ENCODE assay signal across 27 mouse cellular contexts in the genomic region with DNA sequence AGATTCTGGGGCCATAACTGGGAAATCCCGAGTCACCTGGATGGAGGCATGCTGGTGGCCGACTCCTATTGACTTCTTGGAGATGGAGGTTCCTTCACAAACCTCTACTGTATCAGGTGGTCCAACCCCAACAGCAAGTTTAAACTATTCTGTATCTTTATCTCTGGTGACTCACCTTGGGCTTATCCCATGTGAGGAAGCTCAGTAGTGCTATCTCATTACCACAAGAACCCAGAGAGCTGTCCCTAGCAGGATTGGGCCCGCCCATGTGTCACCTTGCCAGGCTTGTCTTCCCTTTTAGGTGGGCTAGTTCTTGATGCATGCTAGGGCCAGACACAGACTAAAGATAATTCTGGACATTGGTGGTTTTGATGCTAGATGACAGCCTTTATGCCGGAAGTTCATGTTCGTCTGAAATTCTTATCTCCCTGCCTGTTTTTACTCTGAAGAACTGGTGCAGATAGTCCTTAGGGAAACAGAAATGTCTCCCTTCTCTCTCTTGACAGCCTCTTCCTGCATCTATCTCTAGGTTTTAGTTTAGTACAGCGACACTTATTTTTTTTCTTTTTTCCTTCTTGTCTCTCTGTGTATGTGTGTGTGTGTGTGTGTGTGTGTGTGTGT.
A peak's percentile ranks its signal among the peaks of the same experiment; 100 is the strongest.
DNase-seq lines count a peak whose midpoint lies in the region; ATAC-seq lines count a peak whose summit lies in the region.
"Had no signal": no experiment of that assay in that cellular context is flagged by ENCODE, and none has a peak within 500 bp of the region (broad histone marks: within the 10 kb centered on the region; RNA-seq: fewer than 3 reads in every experiment).

No protein-coding gene starts in this region.

- no peaks in the 10 kb centered on the region for H3K36me3 ChIP-seq in liver, embryonic 13.5 days
- H3K36me3 ChIP-seq: forebrain, embryonic 12.5 days; G1E; hindbrain, embryonic 10.5 days; limb, embryonic 12.5 days; midbrain, embryonic 13.5 days; neural tube, embryonic 13.5 days had no signal

- 15% methylated on average over 6 of the region's 6 CpGs for WGBS in liver, embryonic 13.5 days (ENCODE audit: insufficient replicate concordance)

- peaks cover 29% of the 10 kb centered on the region for H3K27me3 ChIP-seq in liver, embryonic 13.5 days
- H3K27me3 ChIP-seq: CH12.LX; forebrain, embryonic 12.5 days; midbrain, embryonic 13.5 days; neural tube, embryonic 13.5 days had no signal

- peak; percentile 60 for ATAC-seq in common myeloid progenitor, adult 5-6 weeks (replicated peaks; ENCODE audit: low read depth, poor library complexity, severe bottlenecking)
- peak; percentile 92 for ATAC-seq in liver, embryonic 13.5 days (ENCODE audit: low read depth)
- peak; percentile 88 for ATAC-seq in megakaryocyte-erythroid progenitor cell, adult 5-6 weeks (replicated peaks; ENCODE audit: low FRiP score, low TSS enrichment, poor library complexity, severe bottlenecking)
- no peak for ATAC-seq in monocyte, adult 5-6 weeks (replicated peaks; ENCODE audit: insufficient number of reproducible peaks, low FRiP score, low TSS enrichment, poor library complexity, severe bottlenecking)
- ATAC-seq: hindbrain, embryonic 16.5 days; intestine, embryonic 16.5 days; midbrain, embryonic 13.5 days had no signal

- peak overlapping the region; percentile 35 for H3K4me2 ChIP-seq in liver, embryonic 13.5 days
- H3K4me2 ChIP-seq: forebrain, embryonic 12.5 days; limb, embryonic 12.5 days; midbrain, embryonic 13.5 days; neural tube, embryonic 13.5 days had no signal

- peaks cover 40% of the 10 kb centered on the region for H3K4me1 ChIP-seq in liver, embryonic 13.5 days (replicated peaks)

- no peaks in the 10 kb centered on the region for H3K9me3 ChIP-seq in liver, embryonic 13.5 days (replicated peaks)
- H3K9me3 ChIP-seq: forebrain, embryonic 12.5 days; hindbrain, embryonic 10.5 days; limb, embryonic 12.5 days; midbrain, embryonic 13.5 days; neural tube, embryonic 13.5 days had no signal

- no peak overlapping the region for H3K4me3 ChIP-seq in liver, embryonic 13.5 days (replicated peaks)
- H3K4me3 ChIP-seq: forebrain, embryonic 12.5 days; hindbrain, embryonic 10.5 days; limb, embryonic 12.5 days; midbrain, embryonic 13.5 days; neural tube, embryonic 13.5 days had no signal

- no peak overlapping the region for H3K9ac ChIP-seq in liver, embryonic 13.5 days
- H3K9ac ChIP-seq: forebrain, embryonic 12.5 days; limb, embryonic 12.5 days; midbrain, embryonic 13.5 days; neural tube, embryonic 13.5 days had no signal

- peak; percentile 41 for DNase-seq in spleen, adult 12 weeks (ENCODE audit: low spot score)
- DNase-seq in spleen, postnatal 14 days (ENCODE audit: low spot score in 2 of 2): no peak
- DNase-seq in liver, embryonic 13.5 days: peak; percentile 67
- no peak for DNase-seq in cerebellum, adult 8-10 months
- no peak for DNase-seq in right cerebral cortex, postnatal 14 days
- DNase-seq: adrenal gland, postnatal 14 days; B cell, adult 2 months; cerebellum, adult 9-11 months; gastrocnemius, postnatal 25 days; kidney, postnatal 25 days; layer of hippocampus, postnatal 36 days; lung, adult 2 months; lung, postnatal 14 days; spleen, adult 18-20 months; thymus, postnatal 4 days had no signal

- H3K27ac ChIP-seq in liver, embryonic 13.5 days: peak overlapping the region; percentile 3
- H3K27ac ChIP-seq: forebrain, embryonic 12.5 days; hindbrain, embryonic 10.5 days; limb, embryonic 12.5 days; midbrain, embryonic 13.5 days; neural tube, embryonic 13.5 days had no signal

Comparison
In these comparisons a context has a peak if more than half of its experiments do, and no peak if none do; other contexts are left out.
1. DNase-seq: peak in spleen, adult 12 weeks (single experiment) and liver, embryonic 13.5 days (single experiment); none in spleen, postnatal 14 days (0 of 2), cerebellum, adult 8-10 months (single experiment) and right cerebral cortex, postnatal 14 days (single experiment).